Mouse (Mus musculus) adrenal gland, postnatal 4 days (tissue): ENCODE measurements around the gene Akap8l. TPM values are rescaled to one million over a fixed set of nuclear protein-coding genes. Genes with fewer than 3 reads are reported as not detected.

Source experiments
- DNase-seq, 2 experiments: peaks; one replicate each; pipeline ENCODE4 v3.0.0; 2021 to 2022; ENCODE audit warnings: low spot score in 2 of 2, mixed read lengths in 2 of 2
- total RNA-seq, 2 experiments: library from RNA; stranded (reverse); gene quantifications; 2 replicates each; pipeline ENCODE4 v1.2.3; 2021

The Akap8l gene
- total RNA-seq, 2 experiments from 2014 or later: 157 to 160 TPM

- no peak for DNase-seq
Measured at GRCm38 (mm10) chr17:32358192-32358942, 8.0 kb upstream of the Akap8l start.

- DNase-seq: peak in 1 of 2 experiments; percentile 3
Measured at GRCm38 (mm10) chr17:32356766-32357760, 6.7 kb upstream of the Akap8l start.

GRCm38 (mm10) chr17:32356281-32356680 lies 5.9 kb upstream of the Akap8l start:
- peak in 1 of 2 experiments; percentile 4 for DNase-seq

- no peak for DNase-seq
Measured at GRCm38 (mm10) chr17:32355031-32355430, 4.6 kb upstream of the Akap8l start.

GRCm38 (mm10) chr17:32354211-32354610 lies 3.8 kb upstream of the Akap8l start:
- no peak for DNase-seq

GRCm38 (mm10) chr17:32353696-32354095 lies 3.3 kb upstream of the Akap8l start:
- DNase-seq: no peak

- DNase-seq: no peak
Measured at GRCm38 (mm10) chr17:32351726-32352125, 1.3 kb upstream of the Akap8l start.

- no peak for DNase-seq
Measured at GRCm38 (mm10) chr17:32351269-32351668, 862 bp upstream of the Akap8l start.

- no peak for DNase-seq
Measured at GRCm38 (mm10) chr17:32349851-32350381, 491 bp downstream of the Akap8l start.

- no peak for DNase-seq
Measured at GRCm38 (mm10) chr17:32349037-32349732, 1.2 kb downstream of the Akap8l start.

GRCm38 (mm10) chr17:32348406-32348805 lies 2.0 kb downstream of the Akap8l start:
- no peak for DNase-seq

GRCm38 (mm10) chr17:32341102-32341501 lies 9.3 kb downstream of the Akap8l start:
- no peak for DNase-seq

- no peak for DNase-seq
Measured at GRCm38 (mm10) chr17:32340110-32340509, 10.3 kb downstream of the Akap8l start.

- DNase-seq: no peak
Measured at GRCm38 (mm10) chr17:32335869-32336268, 14.5 kb downstream of the Akap8l start.

- no peak for DNase-seq
Measured at GRCm38 (mm10) chr17:32334921-32335320, 15.5 kb downstream of the Akap8l start.

- DNase-seq: no peak
Measured at GRCm38 (mm10) chr17:32333675-32334303, 16.6 kb downstream of the Akap8l start.

- no peak for DNase-seq
Measured at GRCm38 (mm10) chr17:32327501-32327900, 22.9 kb downstream of the Akap8l start.

GRCm38 (mm10) chr17:32322809-32323208 lies 27.6 kb downstream of the Akap8l start:
- no peak for DNase-seq

GRCm38 (mm10) chr17:32321836-32322235 lies 28.6 kb downstream of the Akap8l start:
- no peak for DNase-seq

GRCm38 (mm10) chr17:32321390-32321734 lies 29.0 kb downstream of the Akap8l start:
- DNase-seq: no peak
